Mouse (Mus musculus): ENCODE results near the gene Pdzd9. TPM values are rescaled to one million over a fixed set of nuclear protein-coding genes. Genes with fewer than 3 reads are reported as not detected.

Pdzd9 gene
- polyA plus RNA-seq, 1 experiment from 2014 or later, result 0.80 TPM

- no peaks in the 10 kb centered on the region for H3K36me3 ChIP-seq (ENCODE audit: control insufficient read depth, insufficient read depth, low read length)
- 2% methylated on average over 38 of the region's 44 CpGs for WGBS
- no peaks in the 10 kb centered on the region for H3K4me1 ChIP-seq (replicated peaks; ENCODE audit: control insufficient read depth, insufficient read depth, low read length)
- ATAC-seq (ENCODE audit: low FRiP score) (peak; percentile 98), DNase-seq (ENCODE audit: low spot score) (peak; percentile 87)
- peak within 1 kb of the TSS; percentile 74 for H3K4me2 ChIP-seq (replicated peaks; ENCODE audit: low read depth, low read length)
- H3K27ac ChIP-seq (ENCODE audit: low read depth, low read length), result peak within 1 kb of the TSS; percentile 74
- no peaks in the 10 kb centered on the region for H3K27me3 ChIP-seq (ENCODE audit: control insufficient read depth, insufficient read depth, low read length)
- H3K9ac ChIP-seq (ENCODE audit: low read depth, low read length), result peak within 1 kb of the TSS; percentile 91
- H3K9me3 ChIP-seq (ENCODE audit: control insufficient read depth, low read length), result no peaks in the 10 kb centered on the region
- H3K4me3 ChIP-seq (ENCODE audit: low read depth, low read length), result peak within 1 kb of the TSS; percentile 94
These were observed 7.0 kb upstream of the Pdzd9 start, which contains the start of gene Mosmo for GRCm38 (mm10) chr7:120677001-120677643. Mosmo (plus strand) TSS chr7:120677618.

- ATAC-seq (ENCODE audit: low FRiP score) (no peak), DNase-seq (ENCODE audit: low spot score) (no peak)
- Histone ChIP-seq H3K9me3 (ENCODE audit: control insufficient read depth, low read length) (no peaks in the 10 kb centered on the region), H3K36me3 (ENCODE audit: control insufficient read depth, insufficient read depth, low read length) (no peaks in the 10 kb centered on the region), H3K9ac (ENCODE audit: low read depth, low read length) (no peak overlapping the region), H3K27me3 (ENCODE audit: control insufficient read depth, insufficient read depth, low read length) (no peaks in the 10 kb centered on the region), H3K27ac (ENCODE audit: low read depth, low read length) (no peak overlapping the region), H3K4me2 (replicated peaks; ENCODE audit: low read depth, low read length) (no peak overlapping the region), H3K4me1 (replicated peaks; ENCODE audit: control insufficient read depth, insufficient read depth, low read length) (no peaks in the 10 kb centered on the region), H3K4me3 (ENCODE audit: low read depth, low read length) (no peak overlapping the region)
- 75% methylated on average over 2 of the region's 2 CpGs for WGBS
These were observed 1.1 kb upstream of the Pdzd9 start for GRCm38 (mm10) chr7:120671271-120671670.

GRCm38 (mm10) chr7:120662079-120662478 lies 8.1 kb downstream of the Pdzd9 start:
- DNase-seq (ENCODE audit: low spot score) (no peak), ATAC-seq (ENCODE audit: low FRiP score) (no peak)
- Histone ChIP-seq H3K9me3 (ENCODE audit: control insufficient read depth, low read length) (no peaks in the 10 kb centered on the region), H3K4me2 (replicated peaks; ENCODE audit: low read depth, low read length) (no peak overlapping the region), H3K27me3 (ENCODE audit: control insufficient read depth, insufficient read depth, low read length) (no peaks in the 10 kb centered on the region), H3K4me3 (ENCODE audit: low read depth, low read length) (no peak overlapping the region), H3K27ac (ENCODE audit: low read depth, low read length) (no peak overlapping the region), H3K4me1 (replicated peaks; ENCODE audit: control insufficient read depth, insufficient read depth, low read length) (no peaks in the 10 kb centered on the region), H3K36me3 (ENCODE audit: control insufficient read depth, insufficient read depth, low read length) (no peaks in the 10 kb centered on the region; the same call in 1 of the 2 replicates), H3K9ac (ENCODE audit: low read depth, low read length) (no peak overlapping the region)
- WGBS, result 92% methylated on average over 4 of the region's 4 CpGs

- no peaks in the 10 kb centered on the region for H3K27me3 ChIP-seq (ENCODE audit: control insufficient read depth, insufficient read depth, low read length)
- no peak overlapping the region for H3K9ac ChIP-seq (ENCODE audit: low read depth, low read length)
- ATAC-seq (ENCODE audit: low FRiP score) (no peak), DNase-seq (ENCODE audit: low spot score) (no peak)
- no peak overlapping the region for H3K4me2 ChIP-seq (replicated peaks; ENCODE audit: low read depth, low read length)
- no peak overlapping the region for H3K4me3 ChIP-seq (ENCODE audit: low read depth, low read length)
- no peaks in the 10 kb centered on the region for H3K9me3 ChIP-seq (ENCODE audit: control insufficient read depth, low read length)
- 83% methylated on average over 2 of the region's 2 CpGs for WGBS
- H3K4me1 ChIP-seq (replicated peaks; ENCODE audit: control insufficient read depth, insufficient read depth, low read length), result no peaks in the 10 kb centered on the region
- H3K27ac ChIP-seq (ENCODE audit: low read depth, low read length), result no peak overlapping the region
- peaks cover 7% of the 10 kb centered on the region for H3K36me3 ChIP-seq (ENCODE audit: control insufficient read depth, insufficient read depth, low read length)
These were observed 22.3 kb downstream of the Pdzd9 start for GRCm38 (mm10) chr7:120647849-120648248.

- no peak overlapping the region for H3K4me2 ChIP-seq (replicated peaks; ENCODE audit: low read depth, low read length)
These were observed 26.9 kb downstream of the Pdzd9 start for GRCm38 (mm10) chr7:120643217-120643616.

GRCm38 (mm10) chr7:120635821-120636220 lies 34.3 kb downstream of the Pdzd9 start:
- Histone ChIP-seq H3K27me3 (ENCODE audit: control insufficient read depth, insufficient read depth, low read length) (no peaks in the 10 kb centered on the region), H3K4me1 (replicated peaks; ENCODE audit: control insufficient read depth, insufficient read depth, low read length) (no peaks in the 10 kb centered on the region; the same call in 1 of the 2 replicates), H3K4me2 (replicated peaks; ENCODE audit: low read depth, low read length) (peak overlapping the region; percentile 76), H3K27ac (ENCODE audit: low read depth, low read length) (peak overlapping the region; percentile 88; the same call in 1 of the 2 replicates), H3K36me3 (ENCODE audit: control insufficient read depth, insufficient read depth, low read length) (no peaks in the 10 kb centered on the region), H3K9ac (ENCODE audit: low read depth, low read length) (peak overlapping the region; percentile 97), H3K9me3 (ENCODE audit: control insufficient read depth, low read length) (no peaks in the 10 kb centered on the region), H3K4me3 (ENCODE audit: low read depth, low read length) (peak overlapping the region; percentile 91)
- ATAC-seq (ENCODE audit: low FRiP score) (no peak), DNase-seq (ENCODE audit: low spot score) (peak; percentile 22)
- WGBS, result under 1% methylated on average over 11 of the region's 11 CpGs

More at GRCm38 (mm10) chr7:120643217-120643616, 26.9 kb downstream of the Pdzd9 start:
- no peaks in the 10 kb centered on the region for H3K4me1 ChIP-seq (replicated peaks; ENCODE audit: control insufficient read depth, insufficient read depth, low read length)
- no peaks in the 10 kb centered on the region for H3K27me3 ChIP-seq (ENCODE audit: control insufficient read depth, insufficient read depth, low read length)
- no peak overlapping the region for H3K9ac ChIP-seq (ENCODE audit: low read depth, low read length)
- ATAC-seq (ENCODE audit: low FRiP score) (no peak), DNase-seq (ENCODE audit: low spot score) (peak; percentile 17)
- no peak overlapping the region for H3K27ac ChIP-seq (ENCODE audit: low read depth, low read length)
- no peaks in the 10 kb centered on the region for H3K9me3 ChIP-seq (ENCODE audit: control insufficient read depth, low read length)
- peaks cover 5% of the 10 kb centered on the region; the same call in 1 of the 2 replicates for H3K36me3 ChIP-seq (ENCODE audit: control insufficient read depth, insufficient read depth, low read length)
- H3K4me3 ChIP-seq (ENCODE audit: low read depth, low read length), result no peak overlapping the region
- 64% methylated on average over 4 of the region's 4 CpGs for WGBS

GRCm38 (mm10) chr7:120635362-120635781 lies 34.8 kb downstream of the Pdzd9 start:
- Histone ChIP-seq H3K4me2 (replicated peaks; ENCODE audit: low read depth, low read length) (peak overlapping the region; percentile 76), H3K27ac (ENCODE audit: low read depth, low read length) (peak overlapping the region; percentile 88), H3K36me3 (ENCODE audit: control insufficient read depth, insufficient read depth, low read length) (no peaks in the 10 kb centered on the region), H3K9me3 (ENCODE audit: control insufficient read depth, low read length) (no peaks in the 10 kb centered on the region), H3K4me1 (replicated peaks; ENCODE audit: control insufficient read depth, insufficient read depth, low read length) (no peaks in the 10 kb centered on the region; the same call in 1 of the 2 replicates), H3K9ac (ENCODE audit: low read depth, low read length) (peak overlapping the region; percentile 97), H3K27me3 (ENCODE audit: control insufficient read depth, insufficient read depth, low read length) (no peaks in the 10 kb centered on the region), H3K4me3 (ENCODE audit: low read depth, low read length) (peak overlapping the region; percentile 91)
- WGBS, result under 1% methylated on average over 30 of the region's 32 CpGs
- peak; percentile 88 for ATAC-seq (ENCODE audit: low FRiP score)
- no peak for DNase-seq (ENCODE audit: low spot score)

GRCm38 (mm10) chr7:120634711-120635361 lies 35.3 kb downstream of the Pdzd9 start, which contains the start of gene Uqcrc2:
Uqcrc2 (plus strand) TSS chr7:120635176.
- H3K4me1 ChIP-seq (replicated peaks; ENCODE audit: control insufficient read depth, insufficient read depth, low read length), result no peaks in the 10 kb centered on the region; the same call in 1 of the 2 replicates
- H3K27ac ChIP-seq (ENCODE audit: low read depth, low read length), result peak within 1 kb of the TSS; percentile 88
- H3K4me2 ChIP-seq (replicated peaks; ENCODE audit: low read depth, low read length), result peak within 1 kb of the TSS; percentile 76
- no peaks in the 10 kb centered on the region for H3K27me3 ChIP-seq (ENCODE audit: control insufficient read depth, insufficient read depth, low read length)
- H3K9ac ChIP-seq (ENCODE audit: low read depth, low read length), result peak within 1 kb of the TSS; percentile 97
- no peaks in the 10 kb centered on the region for H3K9me3 ChIP-seq (ENCODE audit: control insufficient read depth, low read length)
- H3K4me3 ChIP-seq (ENCODE audit: low read depth, low read length), result peak within 1 kb of the TSS; percentile 91
- no peaks in the 10 kb centered on the region for H3K36me3 ChIP-seq (ENCODE audit: control insufficient read depth, insufficient read depth, low read length)
- WGBS, result under 1% methylated on average over 45 of the region's 45 CpGs
- DNase-seq (ENCODE audit: low spot score), result peak; percentile 91
- peak; percentile 99 for ATAC-seq (ENCODE audit: low FRiP score)

Measured in hindbrain, embryonic 11.5 days (tissue).